Mouse (Mus musculus) CD4-positive helper T cell, adult 2 months (primary cell): ENCODE measurements at regions not wholly inside any gene's neighbourhood (a gene's known extent, or its start where the extent isn't known, plus 50 kb on each side); places are given as distances from the start of the nearest gene placed in this dataset.

Experiments
- DNase-seq: peaks from one replicate; pipeline ENCODE4 v3.0.0-alpha.2; 2012; ENCODE audit warnings: low read depth, missing footprints, low spot score

- no peak for DNase-seq
Observed at GRCm38 (mm10) chr7:136660401-136660800, 234.0 kb upstream of the Mgmt start.

GRCm38 (mm10) chr7:136664424-136665082 lies 229.9 kb upstream of the Mgmt start:
- no peak for DNase-seq

DNA sequence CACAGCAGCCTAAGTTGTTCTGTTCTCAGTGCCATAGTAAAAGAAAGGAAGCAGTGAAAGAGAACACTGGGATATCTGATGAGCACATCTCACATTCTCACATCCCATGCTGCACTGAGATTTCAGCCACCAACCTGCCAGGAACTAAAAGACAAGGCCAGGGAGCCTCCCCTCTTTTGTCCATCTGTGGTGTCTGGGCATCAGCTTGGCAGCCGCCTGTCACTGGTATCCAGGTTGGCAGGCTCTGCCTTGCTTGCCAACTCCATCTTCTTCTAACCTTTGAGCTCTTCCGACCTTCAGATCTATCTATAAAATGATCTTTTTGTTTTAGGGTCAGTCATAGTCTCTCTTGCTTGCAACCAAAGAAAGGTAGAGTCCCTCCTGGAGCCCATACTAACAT lies 228.5 kb upstream of the Mgmt start:
- no peak for DNase-seq

- DNase-seq = no peak
Observed at GRCm38 (mm10) chr7:136666707-136667106, 227.7 kb upstream of the Mgmt start.

DNA sequence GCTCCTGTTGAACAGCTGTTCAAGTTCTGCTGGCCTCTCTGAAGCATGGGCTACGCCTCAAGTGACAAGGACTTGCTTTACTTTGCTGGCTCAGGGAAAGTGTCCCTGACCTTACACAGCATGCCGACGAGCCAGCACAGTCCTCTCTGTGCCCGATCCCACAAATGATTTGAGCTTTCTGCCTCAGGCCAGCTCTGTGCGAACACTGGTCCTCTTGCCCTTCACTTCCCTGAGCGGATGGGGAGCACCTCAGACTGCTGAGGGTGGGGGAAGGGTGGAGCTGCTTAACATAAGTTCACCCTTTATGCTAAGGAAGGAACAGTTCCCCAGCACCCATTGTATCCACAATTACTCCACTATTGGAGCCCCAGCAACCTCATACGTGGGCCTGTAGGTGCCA lies 223.7 kb upstream of the Mgmt start:
- no peak for DNase-seq

DNA sequence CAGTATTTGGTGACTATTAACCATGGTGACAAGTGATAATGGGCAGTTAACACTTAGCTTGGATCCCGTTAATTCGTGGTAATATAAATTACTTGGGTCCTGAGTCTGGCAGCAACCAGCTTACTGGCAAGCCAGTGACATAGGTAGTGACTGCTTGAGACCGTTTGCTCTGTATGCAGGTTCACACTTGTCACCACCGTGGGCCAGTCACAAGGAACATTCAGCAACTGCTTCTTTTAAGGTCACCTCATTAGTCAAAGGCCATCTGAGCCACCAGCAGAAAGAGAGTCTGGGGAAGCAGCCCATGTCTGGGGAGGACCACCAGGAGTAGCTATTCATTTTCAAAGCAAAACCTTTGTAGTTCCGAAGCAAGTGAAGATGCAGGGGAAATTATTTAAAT lies 220.3 kb upstream of the Mgmt start:
- DNase-seq = no peak

- DNase-seq = no peak
Observed at GRCm38 (mm10) chr7:136675041-136675440, 219.4 kb upstream of the Mgmt start.

DNA sequence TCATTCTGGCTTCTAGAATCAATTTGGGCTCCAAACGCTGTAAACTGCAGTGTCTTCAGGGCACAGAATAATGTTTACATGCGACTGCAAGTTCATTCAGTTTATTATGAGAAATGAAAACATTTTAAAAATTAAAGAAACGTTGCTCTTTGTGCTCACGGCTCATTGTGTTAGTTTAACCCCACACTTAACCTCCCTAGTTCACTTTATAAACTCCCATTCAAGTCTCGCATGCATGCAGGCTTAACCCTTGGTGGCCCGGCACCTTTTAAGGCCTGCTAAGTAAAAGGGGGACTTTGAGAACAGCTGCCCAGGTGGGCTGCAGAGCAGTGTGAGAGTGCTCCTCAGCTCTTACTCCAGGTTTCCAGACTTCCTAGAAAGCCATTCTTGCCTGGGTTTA lies 218.3 kb upstream of the Mgmt start:
- no peak for DNase-seq

- DNase-seq = no peak
Observed at GRCm38 (mm10) chr7:136676987-136677545, 217.3 kb upstream of the Mgmt start.

- no peak for DNase-seq
Observed at GRCm38 (mm10) chr7:136689579-136689978, 204.8 kb upstream of the Mgmt start.

DNA sequence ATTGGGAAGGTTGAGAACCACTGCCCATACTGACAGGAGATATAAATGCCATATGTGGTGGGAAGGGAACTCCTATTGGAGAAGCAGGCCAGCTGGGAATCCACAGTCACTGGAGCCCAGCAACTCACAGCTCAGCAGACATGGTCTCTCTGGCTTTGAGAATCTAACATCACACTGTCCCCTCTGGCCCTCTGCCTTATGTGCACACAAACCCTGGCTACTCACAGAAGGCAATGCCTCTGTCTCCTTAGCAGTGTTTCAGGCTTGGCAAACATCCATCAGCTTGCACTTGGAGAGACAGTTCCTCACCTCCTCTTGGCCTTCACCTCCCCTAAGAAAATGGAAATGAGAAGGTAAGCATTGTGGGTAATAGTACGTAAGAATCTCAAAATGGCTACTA lies 188.2 kb upstream of the Mgmt start:
- DNase-seq = no peak

GRCm38 (mm10) chr7:136707200-136708003 lies 187.0 kb upstream of the Mgmt start:
- DNase-seq = no peak

GRCm38 (mm10) chr7:136708004-136708435 lies 186.4 kb upstream of the Mgmt start:
- no peak for DNase-seq

- no peak for DNase-seq
Observed at GRCm38 (mm10) chr7:136710653-136711052, 183.8 kb upstream of the Mgmt start.

DNA sequence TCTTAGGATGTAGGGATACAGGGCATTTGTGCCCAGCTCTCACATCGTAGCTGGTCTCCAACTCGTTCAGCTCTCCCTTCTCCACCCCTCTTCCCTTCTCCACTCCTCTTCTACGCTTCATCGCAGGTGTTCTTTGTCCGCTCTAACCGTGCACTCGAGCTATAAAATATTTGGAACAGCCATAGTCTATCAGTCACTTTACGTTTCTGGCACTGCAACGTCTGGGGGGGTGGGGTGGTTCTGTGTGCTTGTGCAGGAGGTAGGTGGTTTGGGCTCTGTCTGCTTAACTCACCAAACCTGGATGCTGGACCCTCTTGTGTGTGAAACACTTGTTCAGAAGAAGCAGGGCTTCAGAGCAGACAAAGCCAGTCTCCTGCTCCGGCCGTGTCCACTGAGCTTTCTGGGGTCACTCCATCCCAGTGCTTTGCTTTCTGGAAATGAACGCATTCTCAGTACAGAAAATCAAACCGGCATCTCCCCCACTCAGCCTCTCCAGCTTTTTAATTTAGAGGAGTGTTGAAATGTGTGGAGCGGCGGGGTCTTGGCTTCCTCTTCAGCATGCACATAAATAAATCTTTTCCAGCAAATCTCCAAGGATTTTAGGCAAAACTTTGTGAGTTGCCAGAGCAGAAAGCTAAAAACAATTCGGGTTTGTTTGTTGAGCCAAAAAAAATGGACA lies 181.3 kb upstream of the Mgmt start:
- no peak for DNase-seq

DNA sequence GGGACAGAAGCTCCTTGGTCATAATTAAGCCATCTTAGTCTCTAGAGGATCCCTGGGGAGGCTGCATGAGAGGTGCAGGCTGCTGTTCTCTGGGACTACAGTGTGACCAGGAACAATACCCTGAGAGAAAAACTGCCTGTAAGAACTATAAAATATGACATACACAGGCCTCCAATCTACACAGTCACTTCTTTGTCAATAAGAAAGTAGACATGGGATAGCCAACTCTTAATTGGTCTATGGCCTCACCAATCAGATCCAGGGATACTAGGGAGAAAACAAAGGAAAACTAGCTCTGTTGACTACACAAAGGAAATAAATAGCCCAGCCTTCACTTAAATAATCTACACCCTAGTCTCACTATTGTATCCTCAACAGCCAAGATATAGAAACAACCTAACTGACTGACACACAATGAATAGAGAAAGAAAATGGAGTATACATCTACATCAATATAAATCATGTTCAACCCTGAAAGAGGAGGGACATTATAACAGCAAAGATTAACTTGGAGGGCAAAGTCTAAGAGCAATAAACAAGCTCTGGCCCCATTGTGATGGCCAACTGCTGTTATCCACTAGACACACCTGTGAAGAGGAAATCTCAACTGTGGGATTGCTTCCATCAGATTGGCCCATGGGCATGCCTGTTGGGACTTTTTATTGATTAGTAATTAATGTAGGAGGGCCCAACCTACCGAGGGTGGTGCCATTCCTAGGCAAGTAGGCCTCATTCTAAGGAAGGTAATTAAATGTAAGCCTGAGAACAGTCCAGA lies 166.6 kb upstream of the Mgmt start:
- DNase-seq = no peak

DNA sequence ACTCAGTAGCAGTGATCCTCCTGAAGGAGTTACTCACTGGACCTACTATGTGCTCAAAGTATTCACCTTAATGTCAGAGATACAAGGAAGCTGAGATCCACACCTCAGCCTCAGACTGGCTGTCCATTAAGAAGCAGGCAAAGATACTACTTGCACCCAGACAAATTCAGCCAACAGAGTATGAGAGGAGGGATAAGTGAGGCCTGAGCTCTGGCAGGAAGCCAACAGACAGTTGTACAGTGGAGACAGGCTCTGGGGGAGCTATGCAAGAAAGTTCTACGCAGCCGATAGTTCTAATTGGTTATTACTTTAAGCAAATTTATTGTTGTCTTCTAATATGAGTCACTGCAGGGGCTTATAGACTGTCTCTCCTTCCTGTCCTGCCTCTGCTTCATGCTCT lies 152.2 kb upstream of the Mgmt start:
- DNase-seq = no peak

DNA sequence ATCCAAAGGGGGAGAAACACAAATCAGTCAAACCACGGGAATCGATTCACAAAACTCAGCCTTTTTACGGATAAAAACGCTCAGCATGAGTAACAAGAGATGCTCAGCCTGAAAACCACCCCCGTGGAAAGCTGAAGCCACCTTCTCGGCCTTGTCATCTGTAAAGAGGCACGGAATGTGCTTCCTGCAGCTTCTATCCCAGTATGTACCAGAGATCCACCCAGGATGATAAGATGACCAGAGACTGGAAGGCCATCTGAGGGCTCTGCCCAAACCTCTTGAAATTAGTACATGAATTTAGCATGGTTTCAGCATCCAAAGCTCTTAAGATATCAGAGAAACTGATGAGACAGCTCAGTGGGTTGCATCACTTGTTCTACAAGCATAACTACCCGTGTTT lies 149.0 kb upstream of the Mgmt start:
- DNase-seq = no peak

DNA sequence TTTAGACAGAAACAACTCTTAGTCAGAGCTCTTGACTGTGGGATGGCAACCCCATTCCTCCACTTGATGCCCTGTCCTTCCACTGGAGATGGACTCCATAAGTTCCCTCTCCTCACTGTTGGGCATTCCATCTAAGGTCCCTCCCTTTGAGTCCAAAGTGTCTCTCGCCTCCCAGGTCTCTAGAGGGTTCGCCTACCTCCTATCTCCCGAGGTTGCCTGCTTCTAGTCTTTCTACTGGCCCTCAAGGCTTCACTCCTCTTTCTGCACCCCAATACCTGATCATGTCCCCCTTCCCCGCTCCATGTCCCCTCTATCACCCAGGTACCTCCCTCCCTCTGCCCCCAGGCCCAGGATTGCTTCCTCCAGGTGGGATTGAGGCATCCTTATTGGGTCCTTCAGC lies 142.9 kb upstream of the Mgmt start:
- DNase-seq = no peak

DNA sequence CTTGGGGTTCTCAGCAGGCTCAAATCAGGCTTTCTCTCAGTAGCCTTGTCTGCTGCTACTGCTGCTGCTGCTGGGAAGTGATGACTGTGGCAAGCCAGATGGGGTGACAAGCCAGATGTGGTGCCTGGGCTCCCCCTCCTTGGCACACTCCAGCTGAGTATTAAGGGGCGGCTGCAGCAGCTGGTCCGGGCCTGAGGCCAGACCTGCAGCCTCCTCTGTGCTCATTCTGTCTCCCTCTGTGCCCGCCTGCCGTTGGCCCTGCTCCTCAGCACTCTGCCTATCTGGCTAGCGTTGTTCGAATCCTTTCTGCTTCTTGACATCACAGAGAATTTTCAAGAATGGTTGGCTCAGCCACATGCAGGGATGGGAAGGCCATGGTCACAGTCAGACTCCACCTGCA lies 139.6 kb upstream of the Mgmt start:
- DNase-seq = no peak

DNA sequence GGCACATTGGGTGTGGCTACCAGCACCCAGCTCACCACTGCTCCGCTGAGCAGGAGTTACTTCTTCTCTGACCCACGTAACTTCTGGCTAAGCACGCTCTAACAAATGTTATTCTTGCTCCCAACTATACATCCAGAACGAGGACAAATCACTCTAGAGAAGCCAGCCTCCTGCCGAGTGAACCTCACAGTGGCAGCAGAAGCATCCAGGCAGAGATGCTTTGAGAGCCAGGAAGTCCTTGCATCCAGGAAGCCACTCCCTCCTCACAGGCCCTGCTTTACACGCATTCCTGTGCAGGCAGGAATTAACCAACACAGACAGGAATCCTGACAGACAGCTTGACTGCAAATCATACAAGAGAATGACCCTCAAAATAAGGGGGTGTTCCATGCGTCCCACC lies 129.4 kb upstream of the Mgmt start:
- no peak for DNase-seq

DNA sequence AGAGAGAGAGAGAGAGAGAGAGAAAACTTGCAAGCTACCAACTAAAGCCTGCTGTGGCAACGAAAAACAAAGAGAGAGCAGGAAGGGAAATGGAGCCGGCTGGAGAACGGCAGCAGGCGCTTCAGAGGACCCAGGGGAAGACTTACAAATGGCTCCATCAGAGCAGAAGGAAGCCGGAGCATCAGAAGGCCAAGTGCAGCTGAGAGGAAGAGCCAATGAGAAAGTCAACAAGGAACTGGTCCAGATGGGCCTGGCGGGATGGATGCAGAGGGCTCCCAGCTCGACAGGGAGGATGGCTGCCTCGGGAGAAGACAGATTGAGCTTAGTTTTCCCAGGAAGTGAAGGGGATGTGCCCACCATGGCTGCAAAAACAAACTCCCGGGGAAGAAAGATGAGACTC lies 127.2 kb upstream of the Mgmt start:
- no peak for DNase-seq
